Mouse (Mus musculus): ENCODE measurements around the gene Kremen1.

Kremen1 gene

DNA sequence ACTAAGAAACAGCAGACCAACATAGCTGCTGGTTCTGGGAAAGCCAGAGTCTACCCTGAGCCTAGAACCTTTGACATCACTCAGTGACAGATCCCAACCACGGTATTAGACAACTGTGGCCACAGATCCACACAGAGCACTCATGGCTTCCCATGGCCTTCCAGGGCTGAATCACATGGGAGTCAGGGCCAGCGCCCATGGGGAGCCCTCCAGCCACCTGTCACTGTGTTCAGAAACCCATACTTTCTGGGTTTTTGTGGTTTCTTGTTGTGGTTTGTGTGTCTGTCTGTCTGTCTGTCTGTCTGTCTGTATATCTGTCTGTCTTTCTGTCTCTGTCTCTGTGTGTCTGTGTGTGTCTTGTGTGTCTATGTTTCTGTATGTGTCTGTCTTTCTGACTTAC, 85.5 kb downstream of the Kremen1 start:
- in situ Hi-C loops (cut with MboI, MseI), result no loop called here

DNA sequence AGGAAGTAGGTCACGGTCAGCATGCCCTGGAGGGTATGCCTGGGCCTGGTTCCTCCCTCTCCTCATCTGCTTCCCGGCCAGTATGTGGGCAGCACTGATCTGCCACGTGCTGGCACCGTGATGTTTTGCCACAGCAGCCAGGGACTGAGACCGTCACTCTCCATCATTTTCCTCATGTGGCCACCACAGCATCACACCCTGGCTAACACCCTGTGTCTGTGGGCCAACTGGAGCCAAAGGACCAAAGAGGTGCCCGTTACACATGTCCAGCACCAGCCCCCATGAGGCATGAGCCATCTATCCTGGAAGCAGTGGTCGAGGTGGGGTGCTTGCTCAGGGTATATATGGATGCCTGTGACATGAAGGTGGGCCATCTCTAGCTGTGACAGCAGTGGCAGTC, 86.2 kb downstream of the Kremen1 start:
- in situ Hi-C loops (cut with MboI, MseI), result no loop called here

DNA sequence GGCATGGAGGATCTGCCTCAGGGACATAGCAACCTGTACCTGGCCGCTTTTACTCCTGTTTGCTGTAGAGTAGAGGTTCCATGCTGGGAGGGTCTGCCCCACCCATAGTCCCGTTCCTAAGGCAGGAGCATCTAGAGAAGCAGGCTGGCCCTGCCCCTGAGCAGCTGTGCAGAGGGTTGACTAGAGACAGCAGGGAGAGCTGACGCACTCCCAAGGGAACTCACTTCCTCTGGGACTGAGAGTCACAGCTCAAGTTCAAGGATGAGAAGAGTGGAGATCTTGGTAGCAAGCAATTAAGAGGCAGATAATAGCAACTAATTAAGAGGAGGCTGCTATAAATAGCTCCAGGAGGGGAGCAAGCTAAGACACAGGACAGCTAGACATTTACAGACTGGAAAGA, 88.5 kb downstream of the Kremen1 start:
- in situ Hi-C loops (cut with MboI, MseI), result no loop called here

GRCm38 (mm10) chr11:5167311-5167710, 94.0 kb downstream of the Kremen1 start:
- in situ Hi-C loops (cut with MboI, MseI), result no loop called here

DNA sequence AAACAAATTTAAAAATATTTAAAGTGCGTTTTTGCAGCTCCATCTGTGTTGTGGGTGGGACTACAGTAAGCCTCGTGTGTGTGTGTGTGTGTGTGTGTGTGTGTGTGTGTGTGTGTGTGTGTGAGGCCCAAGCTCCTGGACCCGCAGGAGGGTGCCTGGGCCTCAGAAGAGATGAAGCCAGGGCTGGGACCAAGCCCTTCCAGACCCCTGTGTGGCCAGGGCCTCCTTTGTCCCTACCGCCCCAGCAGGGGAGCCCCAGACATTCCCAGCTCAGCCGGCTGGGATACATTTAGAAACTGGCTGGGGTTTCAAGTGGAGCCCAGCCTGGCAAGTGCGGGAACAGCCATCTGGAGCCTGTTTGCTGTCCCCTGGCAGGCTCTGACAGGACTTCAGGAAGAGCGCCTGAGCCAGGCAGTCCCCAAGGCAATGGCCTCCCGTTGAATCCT, 95.9 kb downstream of the Kremen1 start:
- in situ Hi-C loops (cut with MboI, MseI), result no loop called here

DNA sequence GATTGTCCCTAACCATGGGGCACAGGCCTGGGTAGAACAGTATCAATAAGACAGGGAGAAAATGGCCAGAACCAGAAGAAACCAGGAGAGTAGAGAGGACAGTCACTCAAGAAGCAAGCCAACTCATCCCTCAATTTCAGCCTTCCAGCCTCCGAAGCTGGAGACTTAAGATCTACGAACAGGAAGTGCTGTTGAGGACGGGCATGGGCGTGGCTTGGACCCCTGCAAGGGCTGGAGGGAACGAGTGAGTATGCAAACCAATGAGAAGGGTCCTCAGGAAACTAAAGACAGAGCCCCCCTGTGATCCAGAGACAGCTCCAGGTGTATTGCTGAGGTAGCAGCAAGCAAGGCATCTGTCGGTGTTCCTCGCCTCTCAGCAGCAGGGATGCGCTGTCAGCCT, 97.0 kb downstream of the Kremen1 start:
- in situ Hi-C loops (cut with MboI, MseI), result no loop called here

GRCm38 (mm10) chr11:5163421-5163820, 97.9 kb downstream of the Kremen1 start:
- in situ Hi-C loops (cut with MboI, MseI), result no loop called here

DNA sequence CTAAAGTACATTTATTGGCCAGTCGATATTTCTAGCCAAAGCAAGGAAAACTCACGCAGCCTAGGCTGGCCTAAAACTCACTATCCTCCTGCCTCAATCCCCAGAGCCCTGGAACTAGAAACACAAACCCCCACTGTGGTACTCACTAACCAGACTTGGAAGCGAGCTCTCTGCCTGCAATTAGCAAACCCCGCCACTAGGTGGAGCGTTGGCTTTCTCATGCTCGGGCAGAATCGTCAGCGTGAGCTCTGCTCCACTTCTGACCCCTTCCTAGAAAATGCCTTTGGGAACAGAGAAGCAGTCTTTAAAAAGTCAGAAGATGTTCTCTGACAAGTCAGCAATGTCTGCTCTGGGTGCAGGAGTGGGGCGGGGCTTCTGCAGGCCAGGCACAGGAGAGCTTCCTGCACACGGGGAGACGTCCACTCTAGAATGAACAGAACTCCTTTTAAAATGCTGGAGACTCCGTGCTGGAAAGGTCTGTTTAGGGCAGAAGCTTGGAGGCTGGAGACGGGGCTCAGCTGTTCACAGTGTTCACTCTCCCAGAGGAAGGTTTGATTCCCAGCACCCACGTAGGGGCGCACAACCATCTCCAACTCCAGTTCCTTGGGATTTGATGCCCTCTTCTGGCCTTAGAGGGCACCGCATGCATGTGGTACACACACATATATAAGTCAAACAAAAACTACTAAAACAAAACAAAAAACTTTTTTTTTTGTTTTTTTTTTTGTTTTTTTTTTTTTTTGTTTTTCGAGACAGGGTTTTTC, 100.5 kb downstream of the Kremen1 start:
- in situ Hi-C loops (cut with MboI, MseI), result no loop called here

GRCm38 (mm10) chr11:5158056-5158455, 103.3 kb downstream of the Kremen1 start:
- in situ Hi-C loops (cut with MboI, MseI), result no loop called here

- in situ Hi-C loops (cut with MboI, MseI), result no loop called here
Measured at GRCm38 (mm10) chr11:5154961-5155805, 106.2 kb downstream of the Kremen1 start.

- in situ Hi-C loops (cut with MboI, MseI), result no loop called here
Measured at GRCm38 (mm10) chr11:5151680-5152337, 109.5 kb downstream of the Kremen1 start, which contains the start of gene Emid1. Gene Emid1, minus strand, starts transcription at chr11:5152257.

DNA sequence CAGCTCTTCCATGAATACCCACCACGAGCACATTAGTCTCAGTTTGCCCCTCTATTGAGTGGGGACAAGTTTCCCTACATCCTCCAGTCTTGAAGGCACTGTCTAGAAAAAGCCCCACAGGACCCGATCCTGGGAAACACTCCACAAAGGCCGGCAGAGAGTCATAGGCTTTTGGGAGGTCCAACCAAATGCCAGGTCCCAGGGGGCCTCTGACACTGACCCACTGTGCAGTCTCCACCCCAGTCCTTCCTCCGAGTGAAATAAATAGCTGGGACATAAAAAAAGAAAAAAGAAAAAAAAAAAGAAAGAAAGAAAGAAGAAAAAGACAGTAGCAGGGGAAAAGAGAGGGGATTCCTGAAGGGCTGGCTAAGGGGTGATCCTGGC, 110.1 kb downstream of the Kremen1 start:
- in situ Hi-C loops (cut with MboI, MseI), result no loop called here

DNA sequence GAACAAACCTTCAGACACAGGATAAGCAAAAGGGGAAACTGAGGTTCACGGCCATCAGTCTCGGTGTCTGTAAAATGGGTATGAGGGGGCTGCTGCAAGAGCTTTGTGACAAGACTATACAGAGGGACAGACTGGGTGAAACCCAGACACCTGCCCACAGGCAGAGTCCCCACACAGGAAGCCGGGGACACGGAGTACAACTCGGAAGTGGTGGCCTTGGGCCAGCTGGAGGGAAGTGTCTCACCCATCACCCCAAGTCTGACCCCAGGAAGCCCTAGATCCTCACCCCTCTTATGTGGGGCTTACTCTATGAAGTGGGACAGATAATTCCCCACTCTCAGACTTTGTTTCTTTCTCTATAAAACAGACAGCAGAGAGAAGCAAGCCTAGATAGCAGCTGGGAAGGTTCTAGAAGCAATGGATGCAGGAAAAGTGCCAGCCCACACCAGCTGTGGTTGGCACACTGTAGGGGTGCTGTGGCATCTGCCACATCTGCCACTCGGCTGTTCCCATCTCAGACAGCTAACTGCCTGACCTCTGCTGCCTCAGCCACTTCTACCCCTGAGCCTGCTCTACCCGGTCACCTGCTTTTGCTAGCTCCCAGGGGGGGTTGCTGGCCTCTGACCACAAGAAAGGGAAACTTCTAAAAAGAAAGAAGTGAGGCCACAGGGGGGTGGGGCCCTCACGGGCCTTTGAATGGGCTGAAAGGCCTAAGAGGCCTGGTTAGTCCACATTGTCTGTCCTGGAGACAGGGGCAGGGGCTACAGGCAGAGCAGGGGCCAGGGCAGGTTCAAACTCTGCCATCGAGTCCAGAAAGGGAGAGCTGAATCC, 110.7 kb downstream of the Kremen1 start:
- in situ Hi-C loops (cut with MboI, MseI), result no loop called here

GRCm38 (mm10) chr11:5149955-5150354, 111.4 kb downstream of the Kremen1 start:
- in situ Hi-C loops (cut with MboI, MseI), result no loop called here

- in situ Hi-C loops (cut with MboI, MseI), result no loop called here
Measured at GRCm38 (mm10) chr11:5149249-5149648, 112.1 kb downstream of the Kremen1 start.

GRCm38 (mm10) chr11:5145600-5145999, 115.8 kb downstream of the Kremen1 start:
- in situ Hi-C loops (cut with MboI, MseI), result no loop called here

DNA sequence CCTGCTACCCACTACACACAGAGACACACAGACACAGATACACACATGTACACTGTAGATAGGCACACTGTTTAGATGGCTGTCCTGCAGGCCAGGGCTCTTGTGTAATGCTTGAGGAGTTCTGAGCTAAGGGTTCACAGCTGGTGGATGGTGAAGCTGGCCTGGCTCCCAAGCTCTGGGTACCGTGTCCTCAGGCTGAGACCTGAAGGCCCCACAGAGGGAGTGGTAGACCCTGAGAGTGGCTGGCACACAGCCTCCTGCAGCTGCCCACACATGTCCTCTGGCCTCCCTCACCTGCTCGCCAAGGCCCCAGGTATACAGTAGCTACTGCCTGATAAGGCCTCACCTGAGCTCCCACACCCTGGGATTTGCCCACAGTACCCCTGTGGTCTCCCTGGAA, 119.4 kb downstream of the Kremen1 start:
- in situ Hi-C loops (cut with MboI, MseI), result no loop called here
